Mouse (Mus musculus) limb, embryonic 12.5 days (tissue): ENCODE measurements around the gene Sbno1. TPM values are rescaled to one million over a fixed set of nuclear protein-coding genes. Genes with fewer than 3 reads are reported as not detected.

Experiments used
- ATAC-seq: fragments of 200-750 bp; cut with Nextera tagmentation; 2 replicates; pipeline ENCODE4 v1.8.0; 2017; ENCODE audit warnings: low read depth, moderate TSS enrichment; ENCODE audit not compliant: insufficient number of reproducible peaks, insufficient read depth, low FRiP score, low TSS enrichment
- H3K27ac ChIP-seq: fragments of 300-500 bp; sonication (generic); 2 replicates; pipeline ENCODE4 v1.5.1; 2016; ENCODE audit warnings: mild to moderate bottlenecking, moderate library complexity
- H3K27me3 ChIP-seq: fragments of 300-500 bp; sonication (generic); 2 replicates; pipeline ENCODE4 v1.6.1; 2016; ENCODE audit warnings: mild to moderate bottlenecking, moderate library complexity
- H3K36me3 ChIP-seq: fragments of 300-500 bp; sonication (generic); 2 replicates; pipeline ENCODE4 v1.6.1; 2016; ENCODE audit warnings: mild to moderate bottlenecking, moderate library complexity
- H3K4me1 ChIP-seq: fragments of 300-500 bp; sonication (generic); replicated peaks from 2 replicates; pipeline ENCODE4 v1.6.1; 2016
- H3K4me2 ChIP-seq: fragments of 300-500 bp; sonication (generic); 2 replicates; pipeline ENCODE4 v1.6.1; 2016; ENCODE audit warnings: mild to moderate bottlenecking, moderate library complexity
- H3K4me3 ChIP-seq: fragments of 300-500 bp; sonication (generic); replicated peaks from 2 replicates; pipeline ENCODE4 v1.5.1; 2016; ENCODE audit warnings: mild to moderate bottlenecking
- H3K9ac ChIP-seq: fragments of 300-500 bp; sonication (generic); replicated peaks from 2 replicates; pipeline ENCODE4 v1.6.1; 2016; ENCODE audit warnings: mild to moderate bottlenecking, moderate library complexity
- H3K9me3 ChIP-seq: fragments of 300-500 bp; sonication (generic); 2 replicates; pipeline ENCODE4 v1.6.1; 2016; ENCODE audit warnings: mild to moderate bottlenecking, moderate library complexity
- WGBS: fragments of 180-500 bp; shearing (Covaris S2); methylation state at CpG from one replicate; pipeline ENCODE4 v1.1.7; 2016; 5-methylcytosine and 5-hydroxymethylcytosine counted together
- polyA plus RNA-seq: library from polyadenylated mRNA; unstranded; fragments of >200 nt; fragmentation: Nextera tagmentation; extraction: Ambion mirVana; gene quantifications from 2 replicates; pipeline ENCODE4 v1.2.1, GENCODE M21; 2016

The Sbno1 gene
- polyA plus RNA-seq, 1 experiment from 2014 or later = 109 TPM

DNA sequence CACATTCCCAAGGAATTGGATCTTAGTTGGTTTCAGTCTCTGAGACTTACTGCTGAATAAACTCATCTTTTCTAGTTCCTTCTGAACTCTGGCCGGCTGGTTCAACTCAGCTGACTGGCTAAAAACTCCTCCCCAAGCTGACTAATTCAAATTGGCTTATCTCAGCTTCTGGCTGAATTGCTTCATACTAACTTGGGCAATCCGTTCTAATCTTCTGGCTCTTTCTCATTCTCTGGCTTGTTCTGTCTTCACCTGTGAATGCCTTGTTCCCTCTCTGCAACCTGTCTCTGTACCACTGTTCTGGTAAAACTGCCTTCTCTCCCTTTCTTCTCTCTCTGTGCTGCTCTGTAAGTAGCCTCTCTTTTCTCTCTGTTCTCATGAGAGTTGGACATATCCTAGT is 16.8 kb upstream of the Sbno1 start:
- ATAC-seq = no peak
- peaks cover 34% of the 10 kb centered on the region for H3K4me1 ChIP-seq
- no peaks in the 10 kb centered on the region for H3K27me3 ChIP-seq
- H3K4me2 ChIP-seq = no peak overlapping the region
- H3K36me3 ChIP-seq = peaks cover 8% of the 10 kb centered on the region
- no peak overlapping the region for H3K4me3 ChIP-seq
- no peak overlapping the region for H3K9ac ChIP-seq
- no peak overlapping the region for H3K27ac ChIP-seq
- no peaks in the 10 kb centered on the region for H3K9me3 ChIP-seq
- WGBS = 81% methylated on average over 2 of the region's 2 CpGs

DNA sequence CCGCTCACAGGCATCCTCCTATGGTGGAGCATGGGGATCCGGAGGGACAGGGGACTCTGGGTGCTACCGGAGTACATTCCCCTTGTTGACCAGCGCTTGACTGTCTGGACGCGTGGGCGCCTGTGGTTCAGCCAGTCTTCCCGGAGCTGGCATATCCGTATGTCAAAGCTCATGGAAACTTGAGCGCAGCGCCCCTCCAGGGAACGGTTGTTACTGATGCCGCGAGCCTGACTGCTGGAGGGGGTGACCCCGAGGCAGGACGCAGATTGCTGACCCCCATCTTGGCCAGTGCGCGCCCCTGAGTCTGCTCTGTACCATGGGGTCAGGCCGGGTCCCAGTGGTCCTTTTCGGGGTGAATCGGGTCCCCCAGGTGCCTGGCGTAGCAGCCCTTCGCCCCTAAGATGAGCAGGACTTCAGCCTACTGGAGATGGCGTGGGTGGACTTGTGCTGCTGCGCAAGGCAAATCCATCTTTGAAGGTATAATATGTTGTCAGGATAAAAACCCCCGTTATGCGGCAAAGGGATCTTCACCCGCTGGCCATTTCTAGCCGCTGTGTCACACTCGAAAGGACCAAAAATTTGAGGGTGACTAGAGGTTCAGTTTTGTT is 14.4 kb upstream of the Sbno1 start:
- peak overlapping the region; percentile 79 for H3K4me3 ChIP-seq
- H3K4me2 ChIP-seq = peak overlapping the region; percentile 97
- ATAC-seq = peak; percentile 52
- WGBS = under 1% methylated on average over 30 of the region's 30 CpGs
- no peaks in the 10 kb centered on the region for H3K36me3 ChIP-seq
- peak overlapping the region; percentile 90 for H3K27ac ChIP-seq
- no peaks in the 10 kb centered on the region for H3K9me3 ChIP-seq
- peak overlapping the region; percentile 71 for H3K9ac ChIP-seq
- no peaks in the 10 kb centered on the region for H3K27me3 ChIP-seq
- H3K4me1 ChIP-seq = peaks cover 20% of the 10 kb centered on the region

DNA sequence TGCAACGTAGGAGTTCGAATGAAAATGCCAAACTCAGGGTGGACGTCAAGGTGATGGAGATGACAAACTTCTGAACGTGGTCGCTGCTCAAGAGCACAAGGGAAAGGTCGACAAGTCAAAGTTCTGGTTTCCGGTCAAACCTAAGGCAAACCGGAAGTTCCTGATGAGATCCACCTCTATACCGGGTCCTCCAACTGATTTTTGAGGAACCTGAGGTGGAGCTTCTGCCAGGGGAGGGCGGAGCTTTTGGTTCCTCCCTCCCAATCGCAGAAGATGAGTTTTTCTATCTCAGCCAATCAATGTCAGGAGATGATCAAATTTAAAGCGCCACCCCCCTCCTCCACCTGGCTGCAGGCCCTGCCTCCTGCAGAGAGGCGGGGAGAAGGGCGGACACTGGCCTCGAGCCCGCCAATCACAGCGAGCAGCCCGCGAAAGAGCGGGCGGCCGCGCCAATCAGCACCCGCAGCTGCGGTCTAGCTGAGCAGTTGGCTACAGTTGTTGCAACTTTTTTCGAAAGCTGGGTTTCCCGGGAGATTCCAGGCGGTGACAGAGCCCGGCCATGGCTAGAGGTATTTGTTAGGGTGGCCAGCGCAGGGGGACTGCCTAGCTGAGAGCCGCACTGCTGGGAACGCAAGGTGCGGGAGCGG is 13.8 kb upstream of the Sbno1 start, which contains the start of gene Kmt5a:
Gene Kmt5a, plus strand, starts transcription at position 484 of the 647 bp plus-strand sequence.
- H3K27ac ChIP-seq = peak within 1 kb of the TSS; percentile 90
- H3K4me2 ChIP-seq = peak within 1 kb of the TSS; percentile 97
- H3K36me3 ChIP-seq = no peaks in the 10 kb centered on the region
- WGBS = 2% methylated on average over 34 of the region's 34 CpGs
- H3K4me3 ChIP-seq = peak within 1 kb of the TSS; percentile 79
- H3K9me3 ChIP-seq = no peaks in the 10 kb centered on the region
- peak within 1 kb of the TSS; percentile 71 for H3K9ac ChIP-seq
- H3K4me1 ChIP-seq = peaks cover 16% of the 10 kb centered on the region
- H3K27me3 ChIP-seq = no peaks in the 10 kb centered on the region
- peak; percentile 97 for ATAC-seq

DNA sequence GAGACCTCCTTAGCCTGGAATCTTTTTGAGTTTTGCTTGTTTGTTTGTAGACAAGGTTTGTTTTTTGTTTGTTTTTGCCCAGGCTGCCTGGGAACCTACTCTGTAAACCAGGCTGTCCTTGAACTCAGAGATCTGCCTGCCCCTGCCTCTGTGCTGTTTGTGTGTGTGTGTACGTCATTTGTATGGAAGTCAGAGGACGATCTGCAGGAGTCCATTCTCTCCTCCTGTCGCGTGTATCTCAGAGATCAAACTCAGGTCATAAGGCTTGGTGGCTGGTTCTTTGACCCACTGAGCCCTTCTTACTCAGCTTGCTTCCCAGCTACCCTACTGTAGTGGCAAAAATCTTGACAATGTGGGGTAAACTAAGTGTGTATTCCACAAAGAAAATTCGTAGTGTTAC is 12.9 kb upstream of the Sbno1 start:
- H3K27ac ChIP-seq = 0 out of 2 replicates have a peak overlapping the region, but pooled peaks have one; percentile 36
- peak overlapping the region; percentile 79; the same call in 1 of the 2 replicates for H3K4me3 ChIP-seq
- no peaks in the 10 kb centered on the region for H3K9me3 ChIP-seq
- H3K36me3 ChIP-seq = no peaks in the 10 kb centered on the region
- no peak overlapping the region for H3K9ac ChIP-seq
- ATAC-seq = no peak
- H3K4me1 ChIP-seq = peaks cover 14% of the 10 kb centered on the region
- H3K4me2 ChIP-seq = peak overlapping the region; percentile 97
- H3K27me3 ChIP-seq = no peaks in the 10 kb centered on the region
- 65% methylated on average over 5 of the region's 5 CpGs for WGBS

DNA sequence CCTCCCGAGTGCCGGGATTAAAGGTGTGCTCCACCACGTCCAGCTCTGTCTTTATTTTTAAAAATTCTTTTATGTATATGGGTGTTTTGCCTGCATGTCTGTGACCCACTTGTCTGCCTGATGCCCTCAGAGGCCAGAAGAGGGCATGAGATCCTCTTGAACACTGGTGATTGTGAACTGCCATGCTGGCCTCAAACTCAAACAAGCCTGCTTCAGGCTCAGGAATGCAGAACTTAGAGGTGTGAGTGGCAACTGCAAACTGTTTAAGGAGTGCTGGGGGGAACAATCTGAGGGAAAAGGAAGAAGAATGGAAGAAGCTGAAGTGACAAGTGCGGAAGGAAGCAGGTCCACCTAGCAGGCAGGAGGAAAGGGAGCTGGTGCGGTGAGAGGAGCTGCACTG is 12.4 kb upstream of the Sbno1 start:
- Histone ChIP-seq H3K27ac (no peak overlapping the region), H3K27me3 (no peaks in the 10 kb centered on the region), H3K4me2 (no peak overlapping the region), H3K4me1 (peaks cover 14% of the 10 kb centered on the region), H3K36me3 (no peaks in the 10 kb centered on the region), H3K9ac (no peak overlapping the region), H3K9me3 (no peaks in the 10 kb centered on the region), H3K4me3 (no peak overlapping the region)
- 93% methylated on average over 5 of the region's 5 CpGs for WGBS
- no peak for ATAC-seq

DNA sequence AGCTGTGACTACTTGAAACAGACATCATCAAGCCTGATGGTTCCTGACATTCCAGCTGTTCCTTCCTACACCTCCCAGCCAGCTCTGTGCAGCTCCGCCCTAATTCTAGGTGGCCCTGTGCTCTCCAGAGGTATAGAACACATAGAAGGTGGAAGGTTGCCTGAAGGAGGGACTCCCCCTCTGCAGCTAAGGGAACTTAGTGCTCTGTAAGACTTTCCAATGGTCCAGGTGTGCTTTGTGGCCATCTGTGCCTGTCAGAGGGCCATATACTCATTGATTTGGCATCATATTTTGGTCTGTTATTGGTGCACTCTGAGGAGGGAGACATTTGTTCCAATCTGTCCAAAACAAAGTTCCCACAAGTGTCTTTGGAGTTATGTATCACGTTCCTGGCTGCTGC is 7.2 kb upstream of the Sbno1 start:
- no peaks in the 10 kb centered on the region for H3K4me1 ChIP-seq
- H3K4me2 ChIP-seq = no peak overlapping the region
- H3K4me3 ChIP-seq = no peak overlapping the region
- H3K27ac ChIP-seq = no peak overlapping the region
- H3K27me3 ChIP-seq = no peaks in the 10 kb centered on the region; the same call in 1 of the 2 replicates
- ATAC-seq = no peak
- H3K9ac ChIP-seq = no peak overlapping the region
- WGBS = 72% methylated on average over 2 of the region's 2 CpGs
- H3K9me3 ChIP-seq = no peaks in the 10 kb centered on the region
- no peaks in the 10 kb centered on the region for H3K36me3 ChIP-seq

DNA sequence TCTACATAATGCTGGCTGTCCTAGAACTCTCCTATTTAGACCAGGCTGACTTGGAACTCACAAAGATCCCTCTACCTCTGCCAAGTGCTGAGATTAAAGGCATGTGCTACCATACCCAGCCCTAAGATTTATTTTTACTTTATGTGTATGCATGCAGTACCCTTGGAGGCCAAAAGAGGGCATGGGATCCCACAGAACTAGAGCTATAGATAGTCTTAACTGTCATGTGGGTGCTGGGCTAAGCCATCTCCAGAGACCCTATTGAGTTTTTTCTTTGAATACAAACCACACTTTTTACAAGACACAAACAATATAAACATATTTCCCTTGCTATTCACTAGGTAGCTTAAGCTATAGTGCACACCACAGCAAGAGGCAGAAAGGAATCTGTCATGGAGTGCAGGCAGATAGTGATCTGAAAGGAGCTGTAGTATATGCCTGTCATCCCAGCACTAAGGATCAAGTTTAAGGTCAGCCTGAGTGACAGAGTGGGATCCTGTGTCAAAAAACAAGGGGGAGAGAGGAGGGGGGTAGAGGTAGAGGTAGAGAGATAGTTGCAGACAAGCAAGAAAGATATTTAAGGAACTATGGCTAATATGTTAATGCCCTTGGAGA is 6.7 kb upstream of the Sbno1 start:
- 0 out of 2 replicates have a peak, but pooled peaks have one; percentile 52 for ATAC-seq
- Histone ChIP-seq H3K36me3 (no peaks in the 10 kb centered on the region), H3K27me3 (no peaks in the 10 kb centered on the region; the same call in 1 of the 2 replicates)

DNA sequence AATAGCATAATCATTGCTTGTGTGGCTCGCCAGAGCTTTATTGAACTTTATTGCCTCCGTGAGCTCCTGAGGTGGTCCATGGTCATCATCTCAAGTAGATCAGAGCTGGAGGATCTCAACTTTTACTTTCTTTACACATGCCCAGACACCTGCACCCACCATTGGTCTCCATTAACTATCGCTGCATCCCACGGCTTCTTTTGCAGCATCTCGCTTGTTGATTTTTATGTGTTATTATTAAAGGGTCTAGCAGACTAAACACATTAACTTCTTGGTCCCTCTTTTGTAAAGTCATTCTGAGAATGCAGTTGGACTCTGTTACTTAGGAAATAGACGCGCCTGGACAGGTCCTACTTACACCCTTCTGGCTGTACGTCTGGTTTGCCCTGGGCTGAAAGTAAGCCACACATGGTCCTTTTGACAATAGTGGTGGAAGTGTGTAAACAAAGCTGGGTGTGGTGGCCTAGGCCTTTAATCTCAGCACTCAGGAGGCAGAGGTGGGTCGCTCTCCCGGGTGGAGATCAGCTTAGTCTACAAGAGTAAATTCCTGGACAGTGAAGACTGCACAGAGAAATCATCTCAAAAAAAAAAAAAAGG is 772 bp upstream of the Sbno1 start:
- H3K27ac ChIP-seq = no peak overlapping the region
- H3K4me2 ChIP-seq = peak overlapping the region; percentile 50
- H3K4me3 ChIP-seq = peak overlapping the region; percentile 99
- H3K4me1 ChIP-seq = peaks cover 7% of the 10 kb centered on the region
- WGBS = 87% methylated on average over 10 of the region's 10 CpGs
- peaks cover 7% of the 10 kb centered on the region; the same call in 1 of the 2 replicates for H3K36me3 ChIP-seq
- no peak overlapping the region for H3K9ac ChIP-seq
- no peaks in the 10 kb centered on the region for H3K27me3 ChIP-seq
- no peaks in the 10 kb centered on the region for H3K9me3 ChIP-seq
- no peak for ATAC-seq

More for the DNA sequence above, 6.7 kb upstream of the Sbno1 start:
- Histone ChIP-seq H3K4me2 (no peak overlapping the region), H3K9ac (no peak overlapping the region), H3K4me3 (no peak overlapping the region), H3K9me3 (no peaks in the 10 kb centered on the region), H3K27ac (no peak overlapping the region), H3K4me1 (no peaks in the 10 kb centered on the region)

DNA sequence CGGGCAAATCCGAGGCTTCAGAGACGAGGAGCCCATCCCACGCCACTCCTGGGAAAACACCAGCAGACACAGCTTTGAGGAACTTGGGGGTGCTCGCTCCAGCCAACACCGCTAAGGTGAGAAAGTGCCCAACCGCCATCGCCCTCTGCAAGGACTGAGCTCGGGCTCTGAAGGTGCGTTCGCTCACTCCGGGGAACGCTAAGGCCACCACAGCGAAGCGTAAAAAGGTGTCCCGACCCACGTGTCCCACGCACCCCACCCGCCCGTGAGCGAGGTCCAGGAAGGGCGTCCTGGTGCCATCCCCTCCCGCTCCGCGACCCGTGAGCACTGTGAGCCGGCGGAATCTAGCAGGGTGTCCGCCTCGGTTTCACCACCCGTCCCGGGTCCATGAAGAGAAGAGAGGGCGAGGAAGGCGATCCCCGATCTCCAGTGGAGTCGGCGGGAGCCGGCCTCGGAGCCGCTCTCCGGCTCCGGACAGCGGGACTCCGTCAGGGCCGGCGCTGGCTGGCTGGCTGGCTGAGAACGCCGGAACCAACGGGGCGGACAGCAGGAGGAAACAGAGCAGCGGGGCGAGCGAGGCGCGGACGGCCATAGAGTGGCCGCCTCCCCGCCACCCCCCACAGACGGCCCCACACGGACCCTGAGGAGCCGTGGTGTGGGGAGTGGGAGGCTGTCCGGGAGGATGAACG is 934 bp downstream of the Sbno1 start:
- peak overlapping the region; percentile 92 for H3K4me2 ChIP-seq
- H3K36me3 ChIP-seq = peaks cover 7% of the 10 kb centered on the region; the same call in 1 of the 2 replicates
- H3K27me3 ChIP-seq = no peaks in the 10 kb centered on the region
- under 1% methylated on average over 62 of the region's 63 CpGs for WGBS
- peak; percentile 67 for ATAC-seq
- H3K9me3 ChIP-seq = no peaks in the 10 kb centered on the region
- H3K4me1 ChIP-seq = peaks cover 7% of the 10 kb centered on the region
- H3K27ac ChIP-seq = peak overlapping the region; percentile 78
- peak overlapping the region; percentile 94 for H3K9ac ChIP-seq
- H3K4me3 ChIP-seq = peak overlapping the region; percentile 99

DNA sequence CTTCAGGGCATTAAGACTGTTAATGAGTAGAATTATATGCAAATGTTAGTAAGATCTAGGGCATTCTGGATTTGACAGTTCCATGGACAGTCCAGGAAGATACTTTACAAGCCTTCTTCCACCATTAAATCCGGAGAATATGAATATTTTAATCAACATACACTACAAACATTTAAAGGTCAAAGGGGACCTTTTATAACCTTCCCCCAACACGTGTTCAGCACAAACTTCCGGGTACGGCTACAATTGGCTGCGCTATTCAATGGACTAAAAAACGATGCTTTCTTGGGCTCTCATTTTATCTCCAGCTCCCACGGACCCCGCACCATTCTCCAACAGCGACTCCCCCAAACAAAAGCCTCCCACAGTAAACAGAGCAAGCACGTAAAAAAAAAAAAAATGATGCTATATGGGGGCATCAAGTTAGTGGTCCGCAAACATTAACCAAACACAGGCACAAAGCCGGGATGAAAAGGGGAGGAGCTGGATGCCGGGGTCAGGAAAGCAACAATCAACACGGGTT is 1.5 kb downstream of the Sbno1 start:
- peaks cover 7% of the 10 kb centered on the region; the same call in 1 of the 2 replicates for H3K36me3 ChIP-seq
- peaks cover 7% of the 10 kb centered on the region for H3K4me1 ChIP-seq
- H3K9ac ChIP-seq = peak overlapping the region; percentile 94
- no peaks in the 10 kb centered on the region for H3K27me3 ChIP-seq
- ATAC-seq = no peak
- peak overlapping the region; percentile 92 for H3K4me2 ChIP-seq
- WGBS = 3% methylated on average over 14 of the region's 14 CpGs
- H3K9me3 ChIP-seq = no peaks in the 10 kb centered on the region
- H3K4me3 ChIP-seq = peak overlapping the region; percentile 99
- peak overlapping the region; percentile 78; the same call in 1 of the 2 replicates for H3K27ac ChIP-seq
